In the genomic region with DNA sequence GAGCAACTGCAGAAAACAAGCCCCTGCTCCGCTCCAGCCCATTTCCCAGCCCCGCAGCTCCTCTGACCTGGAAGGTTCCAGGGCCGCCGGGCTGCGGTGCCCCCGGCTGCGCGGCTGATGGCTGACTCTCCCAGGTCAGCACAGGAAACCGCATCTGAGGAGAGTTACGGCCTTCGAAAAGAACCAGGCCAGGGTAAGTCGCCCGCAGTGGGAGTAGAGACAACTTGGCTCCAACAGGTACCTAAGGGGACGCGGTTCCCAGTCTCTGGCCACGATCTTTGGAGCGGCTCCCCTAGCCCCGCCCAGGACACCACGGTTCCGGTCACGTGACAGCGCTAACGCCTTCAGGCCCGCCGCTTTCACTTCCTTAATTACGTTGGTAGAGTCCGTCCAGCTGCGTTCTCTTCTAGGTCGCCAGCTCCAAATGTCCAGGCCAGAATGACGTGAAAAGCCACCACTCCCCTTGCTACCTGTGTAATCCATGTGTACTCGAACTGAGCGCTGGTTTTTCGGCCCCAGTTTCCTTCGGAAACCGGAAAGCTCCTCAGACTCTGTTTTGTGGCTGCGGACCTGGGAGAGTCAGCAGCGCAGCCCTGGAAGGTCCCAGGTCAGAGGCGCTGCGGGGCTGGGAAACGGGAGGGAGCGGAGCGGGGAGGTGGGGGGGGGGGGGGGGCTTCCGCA, we compare ENCODE assay signal across 8 mouse cellular contexts. TPM values are rescaled to one million over a fixed set of nuclear protein-coding genes. Genes with fewer than 3 reads are reported as not detected.
A peak's percentile ranks its signal among the peaks of the same experiment; 100 is the strongest.
DNase-seq lines count a peak whose midpoint lies in the region; ATAC-seq and TF ChIP-seq lines count a peak whose summit lies in the region.
"Not testable (repeated sequence)": the region's sequence is repeated elsewhere in the genome, so short reads cannot be mapped to it uniquely, and the experiment has no call there.

A gene (minus strand): TSS at position 300 of the 681 bp plus-strand sequence.
A gene (plus strand): TSS at position 353 of the 681 bp plus-strand sequence.

- peak; percentile 68 to 73 for DNase-seq in heart, postnatal 10 days
- peak; percentile 32 to 61 for DNase-seq in kidney, postnatal 36 days
- peak; percentile 68 for DNase-seq in neural tube, embryonic 11.5 days (ENCODE audit: low spot score)
- DNase-seq in stomach, postnatal 0 days (ENCODE audit: low spot score), result peak; percentile 62

- intact Hi-C loops in heart, postnatal 10 days (cut with DNase I), result not testable (repeated sequence)

- under 1% methylated on average over 32 of the region's 43 CpGs for WGBS in forebrain, embryonic 13.5 days
- under 1% methylated on average over 31 of the region's 43 CpGs for WGBS in liver, embryonic 15.5 days (ENCODE audit: insufficient replicate concordance)
- 0% methylated on average over 28 of the region's 43 CpGs for WGBS in neural tube, embryonic 11.5 days
- 0% methylated on average over 26 of the region's 43 CpGs for WGBS in stomach, postnatal 0 days

- H3K36me3 ChIP-seq in E14TG2a.4 (ENCODE audit: insufficient read depth, low read length), result peaks cover 16% of the 10 kb centered on the region
- peaks cover 27% of the 10 kb centered on the region for H3K36me3 ChIP-seq in forebrain, embryonic 13.5 days (ENCODE audit: poor library complexity, severe bottlenecking)
- peaks cover 22% of the 10 kb centered on the region for H3K36me3 ChIP-seq in liver, embryonic 15.5 days (replicated peaks)
- H3K36me3 ChIP-seq in neural tube, embryonic 11.5 days (ENCODE audit: control insufficient read depth, insufficient read depth, low read length); stomach, postnatal 0 days (ENCODE audit: control insufficient read depth, insufficient read depth, low read length): not testable (repeated sequence)

- TF ChIP-seq EP300 in stomach, postnatal 0 days (optimal IDR thresholded peaks at IDR 0.05), result not testable (repeated sequence)

- H3K27ac ChIP-seq in forebrain, embryonic 13.5 days, result peak within 1 kb of the TSS; percentile 61; the same call in 1 of the 2 replicates
- H3K27ac ChIP-seq in liver, embryonic 15.5 days (replicated peaks), result peak within 1 kb of the TSS; percentile 85
- peak within 1 kb of the TSS; percentile 73 for H3K27ac ChIP-seq in neural tube, embryonic 11.5 days (ENCODE audit: low read depth, low read length)
- H3K27ac ChIP-seq in stomach, postnatal 0 days (replicated peaks), result peak within 1 kb of the TSS; percentile 82

- peak; percentile 88 for ATAC-seq in cerebellum, adult (ENCODE audit: insufficient number of reproducible peaks, low FRiP score, low TSS enrichment)
- peak; percentile 97 for ATAC-seq in forebrain, embryonic 13.5 days
- ATAC-seq in liver, embryonic 15.5 days (ENCODE audit: insufficient read depth), result peak; percentile 99
- ATAC-seq in neural tube, embryonic 11.5 days (ENCODE audit: insufficient read depth, low FRiP score, low TSS enrichment), result peak; percentile 99
- peak; percentile 99 for ATAC-seq in stomach, postnatal 0 days (ENCODE audit: low FRiP score, low TSS enrichment)

- peak within 1 kb of the TSS; percentile 78 for H3K4me3 ChIP-seq in E14TG2a.4 (replicated peaks; ENCODE audit: low read length)
- peak within 1 kb of the TSS; percentile 55 for H3K4me3 ChIP-seq in forebrain, embryonic 13.5 days
- H3K4me3 ChIP-seq in liver, embryonic 15.5 days (replicated peaks), result peak within 1 kb of the TSS; percentile 71
- peak within 1 kb of the TSS; percentile 48 for H3K4me3 ChIP-seq in neural tube, embryonic 11.5 days (ENCODE audit: low read depth, low read length)
- H3K4me3 ChIP-seq in stomach, postnatal 0 days (ENCODE audit: low read depth, low read length), result peak within 1 kb of the TSS; percentile 56

- peaks cover 20% of the 10 kb centered on the region for H3K9me3 ChIP-seq in E14TG2a.4 (ENCODE audit: low read length)
- not testable (repeated sequence) for H3K9me3 ChIP-seq in forebrain, embryonic 13.5 days (replicated peaks); liver, embryonic 15.5 days (replicated peaks); neural tube, embryonic 11.5 days (ENCODE audit: control insufficient read depth, low read length); stomach, postnatal 0 days (ENCODE audit: control insufficient read depth, low read length)

- peaks cover 23% of the 10 kb centered on the region for H3K4me1 ChIP-seq in E14TG2a.4 (replicated peaks; ENCODE audit: low read depth, low read length)
- peaks cover 19% of the 10 kb centered on the region for H3K4me1 ChIP-seq in forebrain, embryonic 13.5 days
- peaks cover 18% of the 10 kb centered on the region for H3K4me1 ChIP-seq in liver, embryonic 15.5 days (replicated peaks)
- H3K4me1 ChIP-seq in neural tube, embryonic 11.5 days (ENCODE audit: control insufficient read depth, insufficient read depth, low read length); stomach, postnatal 0 days (replicated peaks; ENCODE audit: control insufficient read depth, insufficient read depth): not testable (repeated sequence)

- not testable (repeated sequence) for TF ChIP-seq CTCF in E14TG2a.4 (conservative IDR thresholded peaks at IDR 0.05; ENCODE audit: low read length); stomach, postnatal 0 days (IDR thresholded peaks at IDR 0.05; ENCODE audit: low read depth)

- peak within 1 kb of the TSS; percentile 70 for H3K9ac ChIP-seq in forebrain, embryonic 13.5 days
- H3K9ac ChIP-seq in liver, embryonic 15.5 days, result peak within 1 kb of the TSS; percentile 76
- H3K9ac ChIP-seq in neural tube, embryonic 11.5 days (ENCODE audit: low read length), result peak within 1 kb of the TSS; percentile 64
- peak within 1 kb of the TSS; percentile 75 for H3K9ac ChIP-seq in stomach, postnatal 0 days (ENCODE audit: low read length)

- H3K4me2 ChIP-seq in forebrain, embryonic 13.5 days, result peak within 1 kb of the TSS; percentile 65
- peak within 1 kb of the TSS; percentile 69 for H3K4me2 ChIP-seq in liver, embryonic 15.5 days
- H3K4me2 ChIP-seq in neural tube, embryonic 11.5 days (ENCODE audit: low read depth), result peak within 1 kb of the TSS; percentile 46
- peak within 1 kb of the TSS; percentile 57 for H3K4me2 ChIP-seq in stomach, postnatal 0 days (replicated peaks; ENCODE audit: low read depth)

- H3K27me3 ChIP-seq in E14TG2a.4 (ENCODE audit: insufficient read depth, low read length); forebrain, embryonic 13.5 days; liver, embryonic 15.5 days; neural tube, embryonic 11.5 days (ENCODE audit: control insufficient read depth, insufficient read depth, low read length); stomach, postnatal 0 days (ENCODE audit: control insufficient read depth, insufficient read depth, low read length): not testable (repeated sequence)

RNA-seq across cellular contexts. Expression of the first gene that starts in this region (rescaled TPM):
- polyA plus RNA-seq in forebrain, embryonic 13.5 days (2015; fragmentation: Nextera tagmentation; extraction: Ambion mirVana), result 16.3 and 17.6 TPM in 2 replicates
- total RNA-seq in heart, postnatal 10 days (2021), result 1 to 10 TPM; 5.3 to 5.4 TPM
- polyA plus RNA-seq in liver, embryonic 15.5 days (2015; fragmentation: Nextera tagmentation; extraction: Ambion mirVana), result 5.0 and 5.2 TPM in 2 replicates
- polyA plus RNA-seq in neural tube, embryonic 11.5 days (2014; fragmentation: Nextera tagmentation; extraction: Ambion mirVana), result 14.5 and 17.7 TPM in 2 replicates
- 6.8 and 7.5 TPM in 2 replicates for polyA plus RNA-seq in stomach, postnatal 0 days (2015; fragmentation: Nextera tagmentation; extraction: Ambion mirVana)

RNA-seq across cellular contexts. Expression of the second gene that starts in this region (rescaled TPM):
- polyA plus RNA-seq in forebrain, embryonic 13.5 days (2015; fragmentation: Nextera tagmentation; extraction: Ambion mirVana), result 9.5 and 10.6 TPM in 2 replicates
- total RNA-seq in heart, postnatal 10 days (2021), result 1 to 10 TPM; 7.0 to 8.1 TPM
- 3.3 and 3.5 TPM in 2 replicates for polyA plus RNA-seq in liver, embryonic 15.5 days (2015; fragmentation: Nextera tagmentation; extraction: Ambion mirVana)
- 8.9 and 9.8 TPM in 2 replicates for polyA plus RNA-seq in neural tube, embryonic 11.5 days (2014; fragmentation: Nextera tagmentation; extraction: Ambion mirVana)
- 5.6 and 6.1 TPM in 2 replicates for polyA plus RNA-seq in stomach, postnatal 0 days (2015; fragmentation: Nextera tagmentation; extraction: Ambion mirVana)

Comparison
In these comparisons a context has a peak if more than half of its experiments do, and no peak if none do; other contexts are left out.
1. Peak in every context shown above with its lines: DNase-seq, ATAC-seq, H3K4me3 ChIP-seq and H3K27ac ChIP-seq.